Mouse (Mus musculus) spleen, adult 2 months (tissue): ENCODE measurements around the gene Rabgap1. TPM values are rescaled to one million over a fixed set of nuclear protein-coding genes. Genes with fewer than 3 reads are reported as not detected.
A peak's percentile ranks its signal among the peaks of the same experiment; 100 is the strongest.

Experiments
- DNase-seq, 2 experiments: peaks; one replicate each; pipeline versions ENCODE4 v3.0.0 to v3.0.0-alpha.2; 2012 to 2021; ENCODE audit warnings: low spot score in 2 of 2, low read depth in 1 of 2
- H3K27ac ChIP-seq: fragments of 200-500 bp; 2 replicates; pipeline ENCODE4 v1.5.1; 2012; ENCODE audit warnings: low read length, inconsistent platforms; ENCODE audit not compliant: insufficient read depth
- H3K27me3 ChIP-seq: fragments of 200-500 bp; 2 replicates; pipeline ENCODE4 v1.6.1; 2012; ENCODE audit warnings: mild to moderate bottlenecking, moderate library complexity, low read length, inconsistent platforms; ENCODE audit not compliant: control insufficient read depth, insufficient read depth
- H3K36me3 ChIP-seq: fragments of 200-500 bp; 2 replicates; pipeline ENCODE4 v1.6.1; 2012; ENCODE audit warnings: mild to moderate bottlenecking, low read length, inconsistent platforms; ENCODE audit not compliant: control insufficient read depth, insufficient read depth
- H3K4me1 ChIP-seq: fragments of 200-500 bp; 2 replicates; pipeline ENCODE4 v1.6.1; 2011; ENCODE audit warnings: inconsistent platforms; ENCODE audit not compliant: control insufficient read depth, insufficient read depth, insufficient read length
- H3K4me3 ChIP-seq: fragments of 200-500 bp; 2 replicates; pipeline ENCODE4 v1.5.1; 2011; ENCODE audit warnings: mild to moderate bottlenecking, inconsistent platforms; ENCODE audit not compliant: insufficient read depth, insufficient read length; ENCODE audit errors: extremely low read depth
- CTCF ChIP-seq: fragments of 200-500 bp; IDR thresholded peaks from 2 replicates; pipeline ENCODE4 v1.5.1; 2011; ENCODE audit warnings: mild to moderate bottlenecking, inconsistent platforms; ENCODE audit not compliant: insufficient read depth, insufficient read length, insufficient replicate concordance; ENCODE audit errors: extremely low read depth
- POLR2A ChIP-seq: fragments of 200-500 bp; IDR thresholded peaks from 2 replicates; pipeline ENCODE4 v1.6.1; 2011; ENCODE audit warnings: low read depth, low read length, inconsistent platforms
- WGBS: fragments of 180-500 bp; shearing (Covaris S2); methylation state at CpG from one replicate; pipeline ENCODE4 v1.1.7; 2018; 5-methylcytosine and 5-hydroxymethylcytosine counted together
- polyA plus RNA-seq: library from polyadenylated mRNA; depleted of rRNA; stranded (reverse); fragments of >200 nt; gene quantifications from 2 replicates; pipeline ENCODE4 v1.2.3, GENCODE M21; 2012; rRNA removed

Gene Rabgap1
- polyA plus RNA-seq, result 3.8 and 5.1 TPM in 2 replicates

DNA sequence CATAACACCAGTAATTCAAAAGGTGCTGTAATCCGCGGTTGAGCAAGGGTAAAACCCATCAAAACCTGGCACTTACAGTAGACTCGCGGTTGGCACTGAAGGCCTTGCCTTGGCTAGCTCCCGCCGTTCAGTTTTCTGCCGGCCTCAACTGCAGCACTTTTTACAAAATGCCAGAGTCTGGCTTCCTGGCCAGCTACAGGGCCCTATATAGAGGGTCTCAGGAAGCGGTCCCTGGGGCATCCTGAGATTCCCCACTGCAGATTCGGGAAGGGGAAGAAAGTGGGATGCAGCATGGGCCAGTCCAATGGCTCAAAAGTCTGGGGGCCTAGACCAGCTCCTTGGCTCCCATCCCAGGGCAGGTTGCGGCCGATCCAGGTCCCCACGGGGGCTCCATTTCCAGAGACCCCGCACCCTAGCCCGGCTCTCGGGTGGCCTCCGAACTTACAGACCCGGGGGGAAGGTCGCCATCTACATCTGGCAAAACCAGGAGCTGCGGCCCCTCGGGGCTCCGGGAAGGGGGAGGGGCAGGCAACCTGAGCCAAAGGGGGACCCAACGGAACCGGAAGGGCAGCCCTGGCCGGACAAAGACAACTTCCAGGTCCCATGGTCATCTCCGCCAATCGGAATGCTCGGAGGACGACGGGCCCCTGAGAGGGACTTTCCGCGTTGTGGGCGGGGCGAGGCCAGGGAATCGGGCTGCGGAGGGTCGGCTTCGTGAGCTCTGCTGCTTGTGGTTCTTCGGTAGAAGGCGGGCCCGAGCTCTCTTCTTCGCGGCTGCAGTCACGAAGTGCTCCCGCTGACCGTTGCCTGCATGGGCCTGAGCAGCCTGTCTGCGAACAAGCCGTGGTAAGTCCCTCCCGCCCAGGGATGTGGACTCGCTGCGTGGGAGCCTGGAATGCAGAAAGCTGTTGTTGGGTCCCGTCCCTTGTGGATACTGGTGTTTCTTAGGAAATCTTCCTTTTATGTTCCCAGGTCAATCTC lies at the start of gene Rabgap1, which contains the start of the genes Zbtb26 and Zbtb6:
TSS of gene Rabgap1 (plus strand) at position 669 of the 981 bp plus-strand sequence.
TSS of gene Zbtb26 (minus strand) at position 525 of the 981 bp plus-strand sequence.
TSS of gene Zbtb6 (minus strand) at position 561 of the 981 bp plus-strand sequence.
- DNase-seq, result peak; percentile 74 to 94
- peak within 1 kb of the TSS; percentile 97 for H3K4me3 ChIP-seq
- under 1% methylated on average over 51 of the region's 51 CpGs for WGBS
- no peaks in the 10 kb centered on the region for H3K36me3 ChIP-seq
- H3K4me1 ChIP-seq, result no peaks in the 10 kb centered on the region; the same call in 1 of the 2 replicates
- H3K27me3 ChIP-seq, result no peaks in the 10 kb centered on the region
- TF ChIP-seq POLR2A (peak; percentile 57; the same call in 1 of the 2 replicates), CTCF (no peak)
- H3K27ac ChIP-seq, result peak within 1 kb of the TSS; percentile 78

DNA sequence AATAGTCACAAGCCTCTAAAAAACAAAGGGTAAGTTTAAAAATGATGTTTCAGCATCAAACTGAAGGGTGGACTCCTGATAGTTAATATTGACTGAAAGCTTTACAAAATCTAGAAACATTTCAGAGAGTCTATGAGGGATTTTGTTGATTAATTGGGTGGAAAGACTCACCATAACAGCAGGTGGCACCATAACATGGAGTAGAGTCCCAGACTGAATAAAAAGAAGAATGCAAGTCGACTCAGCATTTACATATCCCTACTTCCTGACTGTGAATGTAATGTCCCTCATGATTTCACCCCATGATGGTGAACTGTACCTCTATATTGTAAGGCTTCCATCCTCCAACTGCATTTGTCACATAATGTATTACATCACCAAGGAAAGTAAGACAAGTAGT lies 47.5 kb upstream of the Rabgap1 start:
- Histone ChIP-seq H3K4me3 (no peak overlapping the region), H3K4me1 (no peaks in the 10 kb centered on the region; the same call in 1 of the 2 replicates), H3K27ac (no peak overlapping the region), H3K36me3 (peaks cover 11% of the 10 kb centered on the region), H3K27me3 (no peaks in the 10 kb centered on the region)
- TF ChIP-seq CTCF, result no peak
- no peak for TF ChIP-seq POLR2A
- DNase-seq, result no peak
- WGBS, result 13% methylated on average over 1 of the region's 1 CpGs

DNA sequence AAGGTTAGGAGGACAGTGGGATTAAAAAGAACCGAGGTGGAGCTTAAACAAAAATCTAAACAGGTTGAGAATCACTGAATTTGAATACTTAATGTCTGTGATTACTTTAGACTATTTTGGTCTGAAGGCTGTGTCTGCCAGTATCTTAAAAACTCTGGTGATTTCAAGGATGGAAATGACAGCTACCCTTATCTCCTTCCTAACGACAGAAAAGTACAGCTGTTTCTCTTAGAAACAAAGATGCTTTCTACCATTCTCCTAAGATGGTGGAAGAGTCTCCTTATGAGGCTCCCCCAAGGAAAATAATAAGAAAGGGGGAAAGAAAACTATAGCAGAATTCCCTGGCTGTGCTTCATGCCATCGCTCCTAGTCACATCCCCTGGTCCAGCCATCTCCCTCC lies 21.2 kb upstream of the Rabgap1 start:
- H3K27ac ChIP-seq, result peak overlapping the region; percentile 83; the same call in 1 of the 2 replicates
- WGBS, result 5% methylated on average over 3 of the region's 3 CpGs
- H3K36me3 ChIP-seq, result no peaks in the 10 kb centered on the region; the same call in 1 of the 2 replicates
- DNase-seq, result no peak
- no peaks in the 10 kb centered on the region for H3K27me3 ChIP-seq
- no peaks in the 10 kb centered on the region; the same call in none of the 2 replicates for H3K4me1 ChIP-seq
- no peak for TF ChIP-seq CTCF
- TF ChIP-seq POLR2A, result no peak
- H3K4me3 ChIP-seq, result peak overlapping the region; percentile 78

DNA sequence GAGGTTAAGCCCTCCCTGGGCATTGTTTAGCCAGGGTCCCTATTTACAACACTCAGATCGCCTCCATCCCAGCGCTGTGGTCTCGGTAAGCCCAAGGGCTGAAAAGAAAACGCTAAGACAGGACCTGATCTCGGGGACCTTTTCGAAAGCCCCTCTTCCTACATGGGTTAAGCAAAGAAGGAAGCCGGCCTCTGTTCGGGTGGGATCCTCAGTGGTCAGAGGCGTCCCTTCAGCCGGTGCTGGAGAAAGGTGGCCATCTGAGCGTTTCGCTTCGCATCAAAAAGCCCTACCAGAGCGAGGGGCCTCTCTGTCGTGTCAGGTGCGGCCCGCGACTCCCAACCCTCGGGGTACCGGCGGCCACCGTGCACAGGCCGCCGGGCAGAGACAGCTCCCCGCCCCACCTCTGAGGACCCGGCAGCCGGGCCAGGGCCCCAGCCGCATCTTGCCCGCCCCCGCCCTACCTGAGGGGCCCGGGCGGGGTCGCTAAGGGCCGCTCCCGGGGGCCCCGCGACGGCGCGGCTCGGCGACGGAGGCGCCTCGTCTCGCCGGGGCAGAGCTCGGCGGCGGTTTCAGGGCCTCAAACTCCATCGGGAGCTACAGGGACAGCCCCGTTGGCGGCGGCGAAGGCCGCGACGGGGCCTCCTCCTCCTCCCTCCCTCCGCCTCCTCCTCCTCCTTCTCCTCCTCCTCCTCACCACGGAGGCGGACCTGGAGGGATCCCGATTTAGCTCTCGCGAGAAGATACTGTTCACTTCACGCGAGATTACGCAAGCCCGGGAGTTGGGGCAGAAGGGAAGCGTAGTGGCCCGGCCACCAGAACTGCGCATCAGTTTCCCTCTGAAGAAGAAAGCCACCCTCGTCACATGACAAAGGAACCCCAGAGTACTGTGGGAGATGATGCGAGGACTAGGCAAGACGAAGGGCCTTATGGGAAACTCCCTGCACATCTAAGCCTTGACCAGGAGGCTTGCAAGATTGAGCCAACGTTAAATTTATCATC lies 20.5 kb upstream of the Rabgap1 start, which contains the start of gene Rc3h2:
TSS of gene Rc3h2 (minus strand) at position 598 of the 999 bp plus-strand sequence.
- H3K36me3 ChIP-seq, result no peaks in the 10 kb centered on the region; the same call in 1 of the 2 replicates
- peak within 1 kb of the TSS; percentile 83 for H3K27ac ChIP-seq
- WGBS, result 1% methylated on average over 70 of the region's 75 CpGs
- DNase-seq, result peak; percentile 92 to 95
- no peaks in the 10 kb centered on the region for H3K27me3 ChIP-seq
- H3K4me1 ChIP-seq, result no peaks in the 10 kb centered on the region; the same call in none of the 2 replicates
- peak within 1 kb of the TSS; percentile 78 for H3K4me3 ChIP-seq
- TF ChIP-seq CTCF (no peak), POLR2A (peak; percentile 60)

DNA sequence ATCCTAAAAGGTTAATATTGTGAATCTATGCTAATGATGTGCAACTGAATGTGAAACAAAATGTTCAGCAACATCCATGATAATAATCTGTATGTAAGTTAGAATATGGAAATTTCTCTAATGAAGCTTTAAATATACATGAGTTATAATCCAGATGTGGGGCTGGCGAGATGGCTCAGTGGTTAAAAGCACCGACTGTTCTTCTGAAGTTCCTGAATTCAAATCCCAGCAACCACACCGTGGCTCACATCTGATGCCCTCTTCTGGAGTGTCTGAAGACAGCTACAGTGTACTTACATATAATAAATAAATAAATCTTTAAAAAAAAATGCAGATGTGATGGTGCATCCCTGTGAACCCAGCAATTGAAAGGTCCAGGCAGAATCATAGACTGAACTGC lies 19.4 kb upstream of the Rabgap1 start:
- no peak for TF ChIP-seq POLR2A
- no peak for TF ChIP-seq CTCF
- H3K27me3 ChIP-seq, result no peaks in the 10 kb centered on the region
- H3K4me3 ChIP-seq, result no peak overlapping the region
- H3K4me1 ChIP-seq, result no peaks in the 10 kb centered on the region; the same call in none of the 2 replicates
- H3K36me3 ChIP-seq, result peaks cover 2% of the 10 kb centered on the region
- 13% methylated on average over 3 of the region's 3 CpGs for WGBS
- H3K27ac ChIP-seq, result no peak overlapping the region
- DNase-seq, result no peak
